Mouse (Mus musculus) megakaryocyte, embryonic 14.5 days (primary cell): ENCODE results near the gene Fads2.

Source experiments
- FLI1 ChIP-seq: IDR thresholded peaks from 2 replicates; pipeline ENCODE4 v1.6.1; 2012; ENCODE audit warnings: low read length, inconsistent platforms, mixed read lengths
- GATA1 ChIP-seq: IDR thresholded peaks from 3 replicates; pipeline ENCODE4 v1.6.1; 2012; ENCODE audit warnings: mixed read lengths, low read length, inconsistent platforms, borderline replicate concordance

DNA sequence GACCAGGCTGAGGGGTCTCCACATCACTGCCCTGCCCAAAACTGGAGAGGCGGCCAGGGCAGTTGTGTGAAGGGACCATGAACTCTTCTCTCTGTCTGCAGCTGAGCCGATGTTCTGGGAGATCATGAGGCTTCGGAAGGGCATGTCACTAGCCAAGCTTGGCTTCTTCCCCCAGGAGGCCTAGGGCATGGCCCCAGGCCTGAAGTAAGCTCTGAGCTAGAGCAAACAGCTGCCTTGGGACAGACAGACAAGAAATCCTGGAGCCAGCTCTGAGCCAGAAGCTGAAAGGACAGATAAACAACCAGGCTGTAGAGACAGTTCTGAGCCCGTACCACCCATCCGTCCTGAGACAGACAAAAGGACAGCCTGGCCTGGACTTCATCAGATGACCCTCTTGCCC is 67.2 kb downstream of the Fads2 start:
- TF ChIP-seq FLI1, result no peak
- TF ChIP-seq GATA1, result no peak
